Mouse (Mus musculus) ES-E14 (cell line): Measurements from ENCODE around the gene Rybp. TPM values are rescaled to one million over a fixed set of nuclear protein-coding genes. Genes with fewer than 3 reads are reported as not detected.

ENCODE experiments used
- DNase-seq: peaks from one replicate; pipeline ENCODE4 v3.0.0-alpha.2; 2013; ENCODE audit warnings: low read depth, low spot score
- H3K27ac ChIP-seq: 2 replicates; pipeline ENCODE4 v1.5.1; 2012; ENCODE audit warnings: low read depth, mild to moderate bottlenecking, low read length, moderate library complexity, mixed read lengths; ENCODE audit not compliant: poor library complexity, insufficient read depth, severe bottlenecking
- H3K36me3 ChIP-seq: 2 replicates; pipeline ENCODE4 v1.6.1; 2012; ENCODE audit warnings: mild to moderate bottlenecking, low read length, moderate library complexity, mixed read lengths; ENCODE audit not compliant: control insufficient read depth, poor library complexity, insufficient read depth, severe bottlenecking
- H3K4me1 ChIP-seq, 2 experiments: fragments of 150-350 bp in 1 of 2; sonication (generic) in 1 of 2; 2 replicates each; pipeline ENCODE4 v1.6.1; 2012; ENCODE audit warnings: low read length in 2 of 2, mild to moderate bottlenecking in 1 of 2, mixed read lengths in 1 of 2; ENCODE audit not compliant: control insufficient read depth in 2 of 2, insufficient read depth in 2 of 2, poor library complexity in 1 of 2
- H3K4me3 ChIP-seq, 2 experiments: fragments of 150-350 bp in 1 of 2; sonication (generic) in 1 of 2; 2 replicates each; pipeline ENCODE4 v1.5.1; 2012; ENCODE audit warnings: low read length in 2 of 2, low read depth in 1 of 2, mild to moderate bottlenecking in 1 of 2, mixed read lengths in 1 of 2; ENCODE audit not compliant: insufficient read depth in 1 of 2, poor library complexity in 1 of 2, severe bottlenecking in 1 of 2
- H3K9ac ChIP-seq: 2 replicates; pipeline ENCODE4 v1.6.1; 2012; ENCODE audit warnings: low read depth, mild to moderate bottlenecking, low read length, mixed read lengths; ENCODE audit not compliant: poor library complexity, insufficient read depth, severe bottlenecking
- H3K9me3 ChIP-seq: fragments of 150-350 bp; sonication (generic); 2 replicates; pipeline ENCODE4 v1.6.1; 2012; ENCODE audit warnings: low read depth, mild to moderate bottlenecking, low read length; ENCODE audit not compliant: control insufficient read depth, insufficient read depth
- CHD2 ChIP-seq: IDR thresholded peaks from 2 replicates; pipeline ENCODE4 v1.6.1; 2014; ENCODE audit warnings: mild to moderate bottlenecking, low read depth, low read length, inconsistent platforms
- HCFC1 ChIP-seq: IDR thresholded peaks from 2 replicates; pipeline ENCODE4 v1.6.1; 2012; ENCODE audit warnings: low read length, inconsistent platforms, borderline replicate concordance; ENCODE audit not compliant: insufficient read depth
- MAFK ChIP-seq: IDR thresholded peaks from 2 replicates; pipeline ENCODE4 v1.6.1; 2014; ENCODE audit warnings: mild to moderate bottlenecking, low read depth, low read length, inconsistent platforms; ENCODE audit not compliant: insufficient read depth
- ZC3H11A ChIP-seq: IDR thresholded peaks from 2 replicates; pipeline ENCODE4 v1.6.1; 2012; ENCODE audit warnings: low read depth, mild to moderate bottlenecking, inconsistent platforms, low read length, borderline replicate concordance
- ZNF384 ChIP-seq: IDR thresholded peaks from 2 replicates; pipeline ENCODE4 v1.6.1; 2012; ENCODE audit warnings: low read depth, low read length, inconsistent platforms
- in situ Hi-C, 2 experiments: fragments of 600-800 bp; cut with MboI; formaldehyde crosslinking; loops; one replicate each; pipeline ENCODE4 v1.15.1; 2025; ENCODE audit warnings: low sequenced_read_pairs in 2 of 2, inconsistent platforms in 1 of 2; ENCODE audit not compliant: unreplicated experiment in 2 of 2
- total RNA-seq: library from RNA; depleted of rRNA; stranded (reverse); fragments of 300-350 nt; gene quantifications from 2 replicates; pipeline ENCODE4 v1.2.3, GENCODE M21; 2012

Rybp gene
- total RNA-seq, 1 experiment: 71.9 TPM

DNA sequence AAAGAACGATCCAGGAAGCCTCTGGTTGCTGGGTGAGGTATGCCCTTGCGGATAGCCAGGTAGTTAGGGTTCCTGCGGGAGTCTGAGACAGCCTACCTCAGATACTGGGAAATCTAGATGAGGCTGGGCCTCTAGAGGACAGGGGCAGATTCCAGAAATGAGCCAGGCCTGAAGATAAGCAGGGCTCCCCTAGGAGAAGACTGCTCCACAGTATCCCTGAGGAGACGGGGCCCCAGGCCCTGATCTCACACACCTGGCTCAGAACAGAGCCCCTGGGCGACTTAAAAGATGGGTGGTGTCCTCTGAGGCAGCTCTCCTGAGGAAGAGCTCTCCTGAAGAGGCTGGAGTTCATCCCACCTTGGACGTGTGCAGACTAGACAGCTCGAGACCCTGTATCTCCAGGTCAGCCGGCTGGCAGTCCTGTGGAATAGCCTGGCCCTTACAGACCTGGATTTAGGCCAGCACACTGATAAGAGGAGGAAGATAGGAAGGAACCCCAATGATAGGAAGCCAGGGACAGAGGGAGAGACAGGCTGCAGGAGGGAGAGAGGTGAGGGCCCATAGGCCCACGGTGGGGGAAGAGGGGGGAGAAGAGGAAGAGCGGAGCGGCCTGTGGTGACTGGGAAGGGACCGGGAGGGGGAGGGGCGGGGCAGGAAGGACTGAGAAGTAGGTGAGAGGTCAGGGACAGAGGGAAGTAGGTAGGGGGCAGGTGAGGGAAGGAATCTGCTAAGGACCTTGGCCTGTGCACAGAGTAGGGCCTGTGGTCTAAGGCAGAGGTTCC lies 73.0 kb downstream of the Rybp start:
- in situ Hi-C loops: no loop called here
- H3K4me3 ChIP-seq: peak overlapping the region in 1 of 2 experiments; percentile 16; a peak in 1 of 4 replicates
- no peaks in the 10 kb centered on the region for H3K9me3 ChIP-seq
- H3K27ac ChIP-seq: no peak overlapping the region
- peak overlapping the region; percentile 33; the same call in 1 of the 2 replicates for H3K9ac ChIP-seq
- no peak for DNase-seq
- peaks cover 6 to 41% of the 10 kb centered on the region in 2 experiments; a peak in 3 of 4 replicates for H3K4me1 ChIP-seq
- TF ChIP-seq ZC3H11A (no peak), MAFK (no peak), HCFC1 (no peak), CHD2 (no peak), ZNF384 (no peak)
- H3K36me3 ChIP-seq: no peaks in the 10 kb centered on the region

DNA sequence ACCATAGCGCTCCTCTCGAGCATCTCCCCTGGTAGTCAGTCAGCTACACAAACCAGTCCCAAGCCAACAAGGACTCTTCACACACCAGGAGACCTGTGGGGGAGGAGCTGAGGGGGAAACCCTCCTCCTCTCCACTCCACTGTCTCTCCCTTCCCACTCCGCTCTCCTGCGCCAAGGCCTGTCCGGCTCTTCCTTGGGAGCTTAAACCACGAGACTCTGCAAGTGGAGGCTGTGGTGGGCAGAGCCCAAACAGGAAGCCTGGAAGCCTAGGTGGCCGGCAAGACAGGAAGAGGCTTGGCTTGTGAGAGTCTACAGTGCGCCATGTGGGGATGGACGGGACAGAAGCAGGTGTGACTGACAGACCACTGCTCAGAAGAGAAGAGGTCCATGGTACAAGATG lies 73.7 kb downstream of the Rybp start:
- DNase-seq: no peak
- no peaks in the 10 kb centered on the region for H3K36me3 ChIP-seq
- no peak overlapping the region; the same call in 1 of the 2 replicates for H3K27ac ChIP-seq
- no peaks in the 10 kb centered on the region for H3K9me3 ChIP-seq
- peaks cover 6 to 41% of the 10 kb centered on the region in 2 experiments; a peak in 3 of 4 replicates for H3K4me1 ChIP-seq
- peak overlapping the region; percentile 33; the same call in 1 of the 2 replicates for H3K9ac ChIP-seq
- peak overlapping the region in 1 of 2 experiments; percentile 16; a peak in 1 of 4 replicates for H3K4me3 ChIP-seq
- in situ Hi-C loops: no loop called here
- TF ChIP-seq ZC3H11A: no peak
- TF ChIP-seq CHD2: no peak
- no peak for TF ChIP-seq HCFC1

DNA sequence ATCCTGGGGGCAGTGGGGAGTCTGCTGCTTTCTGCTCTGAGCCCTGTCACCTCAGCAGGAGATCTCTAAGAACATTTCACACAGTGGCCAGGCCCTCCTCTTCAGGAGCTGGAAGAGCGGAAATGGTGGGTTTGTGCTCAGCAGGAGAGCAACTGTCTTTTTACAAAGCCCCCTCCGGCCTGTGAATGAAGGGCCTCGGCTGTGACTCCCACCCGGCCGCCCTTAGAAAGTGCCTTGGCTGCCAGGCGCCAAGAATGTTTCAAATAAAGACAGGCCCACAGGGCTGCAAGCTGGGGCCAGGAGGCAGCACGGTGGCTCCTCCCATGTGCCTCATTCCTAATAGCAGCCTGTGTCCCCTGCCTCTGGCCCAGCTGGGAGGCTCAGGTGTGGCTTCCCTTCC lies 74.5 kb downstream of the Rybp start:
- H3K9ac ChIP-seq: no peak overlapping the region
- no peak overlapping the region for H3K4me3 ChIP-seq
- DNase-seq: peak; percentile 68
- no peaks in the 10 kb centered on the region for H3K36me3 ChIP-seq
- TF ChIP-seq CHD2 (0 out of 2 replicates have a peak, but pooled peaks have one; percentile 17), HCFC1 (no peak)
- no peak overlapping the region; the same call in 1 of the 2 replicates for H3K27ac ChIP-seq
- in situ Hi-C loops: no loop called here
- peaks cover 6 to 39% of the 10 kb centered on the region in 2 experiments; a peak in 3 of 4 replicates for H3K4me1 ChIP-seq
- H3K9me3 ChIP-seq: no peaks in the 10 kb centered on the region

DNA sequence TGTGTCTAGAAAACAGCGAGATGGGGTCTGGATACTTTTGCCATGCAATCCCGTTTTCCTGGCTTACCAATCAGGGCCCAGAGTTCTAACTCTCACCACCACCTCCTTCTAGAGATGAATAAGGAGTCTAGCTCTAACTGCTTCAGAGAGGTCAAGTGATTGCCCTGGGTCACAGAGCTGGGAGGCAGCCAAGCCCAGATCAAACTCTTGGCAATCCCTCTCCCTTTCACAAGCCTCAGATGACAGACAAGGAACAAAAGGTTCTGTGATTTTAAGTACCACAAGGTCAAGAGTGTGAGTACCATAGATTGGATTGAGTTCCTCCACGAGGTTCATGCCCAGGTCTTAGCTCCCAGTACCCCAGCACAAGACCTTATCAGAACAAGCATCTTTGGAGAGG lies 75.6 kb downstream of the Rybp start:
- TF ChIP-seq CHD2: no peak
- no peak for TF ChIP-seq HCFC1
- TF ChIP-seq ZNF384: no peak
- no peak for TF ChIP-seq ZC3H11A
- no peak for TF ChIP-seq MAFK
- no peak overlapping the region for H3K27ac ChIP-seq
- H3K36me3 ChIP-seq: no peaks in the 10 kb centered on the region
- in situ Hi-C loops: no loop called here
- H3K4me3 ChIP-seq: no peak overlapping the region
- H3K9me3 ChIP-seq: no peaks in the 10 kb centered on the region
- no peak for DNase-seq
- H3K9ac ChIP-seq: no peak overlapping the region
- peaks cover 8 to 44% of the 10 kb centered on the region in 2 experiments; a peak in 3 of 4 replicates for H3K4me1 ChIP-seq

DNA sequence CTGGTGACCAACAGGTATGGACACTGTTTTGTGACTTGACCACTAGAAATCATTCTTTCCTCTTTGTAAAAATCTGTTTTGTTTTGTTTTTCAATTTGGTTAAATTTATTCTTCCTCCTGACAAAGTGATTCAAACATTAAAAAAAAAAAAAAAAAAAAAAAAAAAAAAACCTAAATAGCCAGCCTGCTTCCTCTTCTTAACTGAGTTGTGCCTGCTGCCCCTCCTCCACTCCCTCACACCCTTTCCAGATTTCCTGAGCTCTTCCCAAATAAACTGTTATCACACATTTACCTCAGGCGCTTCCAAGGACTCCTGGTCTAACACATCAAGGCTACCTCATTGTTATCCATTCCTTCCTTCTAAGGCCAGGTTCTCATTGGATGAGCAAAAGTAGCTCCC lies 76.8 kb downstream of the Rybp start:
- peaks cover 8 to 41% of the 10 kb centered on the region in 2 experiments; a peak in 3 of 4 replicates for H3K4me1 ChIP-seq
- in situ Hi-C loops: no loop called here
- no peak for TF ChIP-seq CHD2
- TF ChIP-seq ZNF384: 0 out of 2 replicates have a peak, but pooled peaks have one; percentile 21
- no peaks in the 10 kb centered on the region for H3K36me3 ChIP-seq
- no peak overlapping the region for H3K4me3 ChIP-seq
- DNase-seq: no peak
- H3K9ac ChIP-seq: no peak overlapping the region
- H3K9me3 ChIP-seq: no peaks in the 10 kb centered on the region
- no peak overlapping the region for H3K27ac ChIP-seq
